In the genomic region with DNA sequence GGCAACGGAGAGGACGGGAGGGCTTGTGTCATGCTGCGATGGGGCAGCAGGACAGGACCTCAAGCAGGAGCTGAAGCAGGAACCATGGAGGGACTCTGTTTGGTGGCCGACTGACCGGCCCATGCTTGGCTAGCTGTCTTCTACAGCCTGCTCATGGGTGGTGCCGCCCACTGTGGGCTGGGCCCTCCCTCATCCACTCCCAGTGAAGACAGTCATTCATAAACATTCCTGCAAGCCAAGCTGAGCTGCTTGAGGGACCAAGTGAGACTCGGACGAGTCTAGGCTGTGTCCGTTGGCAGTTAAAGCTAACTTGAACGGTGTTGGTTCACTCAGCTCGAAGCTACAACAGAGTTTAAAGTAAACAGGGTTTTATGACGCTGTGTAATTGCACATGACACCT, we compare ENCODE assay signal across 19 mouse cellular contexts.
DNase-seq lines count a peak whose midpoint lies in the region; ATAC-seq and TF ChIP-seq lines count a peak whose summit lies in the region.
"Had no signal": no experiment of that assay in that cellular context is flagged by ENCODE, and none has a peak within 500 bp of the region (broad histone marks: within the 10 kb centered on the region; RNA-seq: fewer than 3 reads in every experiment).

No protein-coding gene starts in this region.

- H3K27ac ChIP-seq in lung, embryonic 14.5 days (ENCODE audit: low read depth), result no peak overlapping the region
- H3K27ac ChIP-seq in hindbrain, embryonic 13.5 days, result no peak overlapping the region
- H3K27ac ChIP-seq: forebrain, embryonic 15.5 days; limb, embryonic 13.5 days; liver, embryonic 13.5 days; midbrain, embryonic 12.5 days; neural tube, embryonic 13.5 days had no signal

- TF ChIP-seq POLR2A in lung, adult 2 months (IDR thresholded peaks at IDR 0.05; ENCODE audit: borderline replicate concordance, extremely low read depth, low read depth, low read length), result no peak

- no peaks in the 10 kb centered on the region for H3K27me3 ChIP-seq in lung, embryonic 14.5 days (ENCODE audit: insufficient read depth, low read length)
- no peaks in the 10 kb centered on the region for H3K27me3 ChIP-seq in hindbrain, embryonic 13.5 days
- H3K27me3 ChIP-seq: forebrain, embryonic 15.5 days; limb, embryonic 13.5 days; liver, embryonic 13.5 days; midbrain, embryonic 12.5 days; neural tube, embryonic 13.5 days had no signal

- H3K4me1 ChIP-seq in lung, adult 2 months (ENCODE audit: control insufficient read depth, insufficient read depth, low read length), result no peaks in the 10 kb centered on the region
- H3K4me1 ChIP-seq in lung, embryonic 14.5 days (ENCODE audit: insufficient read depth), result no peaks in the 10 kb centered on the region
- no peaks in the 10 kb centered on the region for H3K4me1 ChIP-seq in hindbrain, embryonic 13.5 days (replicated peaks)
- H3K4me1 ChIP-seq: forebrain, embryonic 15.5 days; limb, embryonic 13.5 days; midbrain, embryonic 12.5 days; neural tube, embryonic 13.5 days had no signal

- no peak overlapping the region for H3K4me3 ChIP-seq in lung, adult 2 months (replicated peaks; ENCODE audit: extremely low read depth, low read depth, low read length)
- no peak overlapping the region for H3K4me3 ChIP-seq in lung, embryonic 14.5 days (ENCODE audit: low read depth, low read length)
- H3K4me3 ChIP-seq in hindbrain, embryonic 13.5 days, result no peak overlapping the region
- H3K4me3 ChIP-seq: forebrain, embryonic 15.5 days; limb, embryonic 13.5 days; liver, embryonic 13.5 days; midbrain, embryonic 12.5 days; neural tube, embryonic 13.5 days had no signal

- H3K9ac ChIP-seq in lung, embryonic 14.5 days, result no peak overlapping the region
- no peak overlapping the region for H3K9ac ChIP-seq in hindbrain, embryonic 13.5 days
- H3K9ac ChIP-seq: forebrain, embryonic 15.5 days; limb, embryonic 13.5 days; liver, embryonic 13.5 days; midbrain, embryonic 12.5 days; neural tube, embryonic 13.5 days had no signal

- no peak overlapping the region for H3K4me2 ChIP-seq in lung, embryonic 14.5 days
- H3K4me2 ChIP-seq in hindbrain, embryonic 13.5 days, result no peak overlapping the region
- H3K4me2 ChIP-seq: forebrain, embryonic 15.5 days; limb, embryonic 13.5 days; liver, embryonic 13.5 days; midbrain, embryonic 12.5 days; neural tube, embryonic 13.5 days had no signal

- peak; percentile 88 for ATAC-seq in lung, embryonic 14.5 days (ENCODE audit: insufficient read depth)
- no peak for ATAC-seq in hindbrain, embryonic 13.5 days (ENCODE audit: low FRiP score)
- ATAC-seq: forebrain, embryonic 15.5 days had no signal

- peaks cover 24% of the 10 kb centered on the region for H3K36me3 ChIP-seq in lung, embryonic 14.5 days (ENCODE audit: insufficient read depth)
- peaks cover 87% of the 10 kb centered on the region for H3K36me3 ChIP-seq in hindbrain, embryonic 13.5 days

- H3K9me3 ChIP-seq in lung, embryonic 14.5 days (ENCODE audit: low read depth, low read length), result no peaks in the 10 kb centered on the region
- H3K9me3 ChIP-seq in hindbrain, embryonic 13.5 days, result no peaks in the 10 kb centered on the region
- H3K9me3 ChIP-seq: forebrain, embryonic 15.5 days; limb, embryonic 13.5 days; liver, embryonic 13.5 days; midbrain, embryonic 12.5 days; neural tube, embryonic 13.5 days had no signal

- DNase-seq in lung, adult 18-20 months, result peak; percentile 24 to 43
- DNase-seq in lung, adult 2 months, result no peak
- DNase-seq in lung, embryonic 14.5 days, result peak; percentile 68
- peak; percentile 34 for DNase-seq in lung, postnatal 25 days (ENCODE audit: low spot score)
- no peak for DNase-seq in T-cell, adult 2 months (ENCODE audit: low spot score)
- no peak for DNase-seq in layer of hippocampus, postnatal 10 days (ENCODE audit: low spot score in 2 of 2)
- DNase-seq: adrenal gland, postnatal 10 days; cerebellum, adult 11 months; cerebellum, postnatal 25 days; embryo, embryonic 11 days; gastrocnemius, postnatal 25 days; layer of hippocampus, postnatal 36 days; liver, embryonic 13.5 days; right cerebral cortex, adult 18-20 months had no signal

- WGBS in lung, adult 2 months, result 61% methylated on average over 12 of the region's 12 CpGs
- 61% methylated on average over 12 of the region's 12 CpGs for WGBS in lung, embryonic 14.5 days
- 87% methylated on average over 12 of the region's 12 CpGs for WGBS in hindbrain, embryonic 13.5 days

- TF ChIP-seq CTCF in lung, adult 2 months (IDR thresholded peaks at IDR 0.05; ENCODE audit: insufficient read depth, low read length), result no peak
- no peak for TF ChIP-seq CTCF in lung, embryonic 14.5 days (IDR thresholded peaks at IDR 0.05; ENCODE audit: low read depth)

Comparison
In these comparisons a context has a peak if more than half of its experiments do, and no peak if none do; other contexts are left out.
1. DNase-seq: peak in lung, adult 18-20 months (2 of 2), lung, embryonic 14.5 days (single experiment) and lung, postnatal 25 days (single experiment); none in lung, adult 2 months (single experiment), T-cell, adult 2 months (single experiment) and layer of hippocampus, postnatal 10 days (0 of 2).